Mouse (Mus musculus) cerebellum, postnatal 14 days (tissue): Measurements from ENCODE around the gene Fcho2.
A peak's percentile ranks its signal among the peaks of the same experiment; 100 is the strongest.

ENCODE experiments used
- DNase-seq, 2 experiments: peaks; one replicate each; pipeline ENCODE4 v3.0.0; 2021; ENCODE audit warnings: mixed read lengths in 2 of 2

The Fcho2 gene

GRCm38 (mm10) chr13:98705501-98705900 lies 109.7 kb downstream of the Fcho2 start:
- DNase-seq, result no peak

- no peak for DNase-seq
Measured at GRCm38 (mm10) chr13:98703786-98704185, 111.5 kb downstream of the Fcho2 start.

- DNase-seq, result no peak
Measured at GRCm38 (mm10) chr13:98702361-98702760, 112.9 kb downstream of the Fcho2 start.

GRCm38 (mm10) chr13:98701309-98701675 lies 114.0 kb downstream of the Fcho2 start:
- DNase-seq, result no peak

GRCm38 (mm10) chr13:98700661-98701308 lies 114.5 kb downstream of the Fcho2 start:
- no peak for DNase-seq

GRCm38 (mm10) chr13:98699982-98700540 lies 115.2 kb downstream of the Fcho2 start:
- DNase-seq, result no peak

GRCm38 (mm10) chr13:98699051-98699744 lies 116.1 kb downstream of the Fcho2 start:
- no peak for DNase-seq

- no peak for DNase-seq
Measured at GRCm38 (mm10) chr13:98696716-98697115, 118.5 kb downstream of the Fcho2 start.

GRCm38 (mm10) chr13:98695546-98695945 lies 119.7 kb downstream of the Fcho2 start:
- no peak for DNase-seq

- DNase-seq, result peak; percentile 23 to 29
Measured at GRCm38 (mm10) chr13:98694773-98695314, 120.4 kb downstream of the Fcho2 start, which contains the start of gene Tmem171. Tmem171 (minus strand) TSS chr13:98694834.

GRCm38 (mm10) chr13:98693316-98693715 lies 121.9 kb downstream of the Fcho2 start:
- DNase-seq, result no peak

- DNase-seq, result no peak
Measured at GRCm38 (mm10) chr13:98691956-98692515, 123.2 kb downstream of the Fcho2 start.

GRCm38 (mm10) chr13:98690886-98691285 lies 124.4 kb downstream of the Fcho2 start:
- no peak for DNase-seq

GRCm38 (mm10) chr13:98689605-98690290 lies 125.5 kb downstream of the Fcho2 start:
- no peak for DNase-seq

- DNase-seq, result no peak
Measured at GRCm38 (mm10) chr13:98687931-98688330, 127.3 kb downstream of the Fcho2 start.

GRCm38 (mm10) chr13:98684144-98684900 lies 130.9 kb downstream of the Fcho2 start:
- DNase-seq, result no peak

- no peak for DNase-seq
Measured at GRCm38 (mm10) chr13:98683412-98683811, 131.8 kb downstream of the Fcho2 start.

- no peak for DNase-seq
Measured at GRCm38 (mm10) chr13:98680470-98681060, 134.7 kb downstream of the Fcho2 start.

- no peak for DNase-seq
Measured at GRCm38 (mm10) chr13:98679631-98680041, 135.6 kb downstream of the Fcho2 start.

GRCm38 (mm10) chr13:98679230-98679629 lies 136.0 kb downstream of the Fcho2 start:
- no peak for DNase-seq

- no peak for DNase-seq
Measured at GRCm38 (mm10) chr13:98673922-98674321, 141.3 kb downstream of the Fcho2 start.
